Mouse (Mus musculus): ENCODE data around the gene Pbld1.

DNA sequence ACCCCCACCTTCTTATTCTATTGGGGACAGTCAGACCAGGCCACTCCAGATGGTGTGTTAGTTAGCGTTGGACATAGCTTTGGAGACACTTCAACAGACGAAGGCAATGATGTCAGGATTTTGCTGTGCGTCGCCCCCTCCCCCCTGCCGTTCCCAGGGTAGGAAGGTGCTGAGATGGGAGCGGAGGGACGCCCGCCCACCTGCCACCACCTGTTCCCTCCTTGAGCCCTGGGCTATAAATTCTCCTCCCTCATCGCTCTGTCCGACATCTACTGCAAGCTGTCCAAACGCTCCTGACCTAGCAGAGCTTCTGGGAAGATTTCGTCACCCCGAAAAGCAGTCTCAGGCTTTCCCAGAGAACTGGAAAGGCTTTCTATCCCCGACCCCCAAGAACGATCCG is 39.6 kb downstream of the Pbld1 start, which contains the start of gene Atoh7:
- TF ChIP-seq MEF2A (IDR thresholded peaks at IDR 0.05; ENCODE audit: extremely low read depth, insufficient replicate concordance, low read depth, low read length, poor library complexity, severe bottlenecking) (no peak), GATA1 (IDR thresholded peaks at IDR 0.05; ENCODE audit: low read depth, low read length) (no peak)
